Mouse (Mus musculus) embryonic fibroblast, embryonic 13.5 days (primary cell): Measurements from ENCODE around the gene Anapc2.

Source experiments
- CTCF ChIP-seq: IDR thresholded peaks from 2 replicates; pipeline ENCODE4 v1.5.1; 2011; ENCODE audit warnings: mild to moderate bottlenecking, control low read depth, low read length, moderate library complexity, borderline replicate concordance; ENCODE audit not compliant: insufficient read depth
- POLR2A ChIP-seq: IDR thresholded peaks from 2 replicates; pipeline ENCODE4 v1.6.1; 2011; ENCODE audit warnings: low read depth, mild to moderate bottlenecking, control low read depth, low read length, moderate library complexity

- no peak for TF ChIP-seq CTCF
- TF ChIP-seq POLR2A, result no peak
Measured at GRCm38 (mm10) chr2:25238106-25238505, 34.2 kb upstream of the Anapc2 start.
